8 mouse cellular contexts compared by ENCODE assay signal in genomic region chr11:119215905-119216507, GRCm38 (mm10). TPM values are rescaled to one million over a fixed set of nuclear protein-coding genes. Genes with fewer than 3 reads are reported as not detected.
DNase-seq lines count a peak whose midpoint lies in the region; ATAC-seq lines count a peak whose summit lies in the region.

No protein-coding gene starts in this region.

- no peak overlapping the region for H3K9ac ChIP-seq in embryonic facial prominence, embryonic 13.5 days
- H3K9ac ChIP-seq in heart, embryonic 15.5 days = peak overlapping the region; percentile 40; the same call in 1 of the 2 replicates
- peak overlapping the region; percentile 54 for H3K9ac ChIP-seq in kidney, embryonic 16.5 days (replicated peaks; ENCODE audit: low read length)

- peaks cover 7% of the 10 kb centered on the region for H3K36me3 ChIP-seq in embryonic facial prominence, embryonic 13.5 days
- H3K36me3 ChIP-seq in heart, embryonic 15.5 days = no peaks in the 10 kb centered on the region
- no peaks in the 10 kb centered on the region for H3K36me3 ChIP-seq in kidney, embryonic 16.5 days (ENCODE audit: insufficient read depth, low read length)

- ATAC-seq in embryonic facial prominence, embryonic 13.5 days (ENCODE audit: insufficient number of reproducible peaks, insufficient read depth, low FRiP score, low TSS enrichment, low read depth) = no peak
- peak; percentile 8; the same call in 1 of the 2 replicates for ATAC-seq in heart, embryonic 15.5 days (replicated peaks; ENCODE audit: insufficient number of reproducible peaks, insufficient read depth, low FRiP score, low read depth)
- ATAC-seq in kidney, embryonic 16.5 days (ENCODE audit: low FRiP score, low TSS enrichment) = peak; percentile 52

- peak; percentile 53 for DNase-seq in retina, embryonic 14.5 days (ENCODE audit: low spot score)
- no peak for DNase-seq in retina, postnatal 1 day
- DNase-seq in lung, postnatal 25 days (ENCODE audit: low spot score) = peak; percentile 54
- DNase-seq in frontal cortex, postnatal 14 days (ENCODE audit: low spot score in 2 of 2) = no peak
- DNase-seq in frontal cortex, postnatal 25 days (ENCODE audit: low spot score in 2 of 2) = no peak

- H3K27me3 ChIP-seq in embryonic facial prominence, embryonic 13.5 days = no peaks in the 10 kb centered on the region
- no peaks in the 10 kb centered on the region for H3K27me3 ChIP-seq in heart, embryonic 15.5 days
- no peaks in the 10 kb centered on the region for H3K27me3 ChIP-seq in kidney, embryonic 16.5 days (ENCODE audit: insufficient read depth, low read length)

- peaks cover 70% of the 10 kb centered on the region for H3K4me1 ChIP-seq in embryonic facial prominence, embryonic 13.5 days
- H3K4me1 ChIP-seq in heart, embryonic 15.5 days (replicated peaks) = peaks cover 76% of the 10 kb centered on the region
- H3K4me1 ChIP-seq in kidney, embryonic 16.5 days (ENCODE audit: insufficient read depth, low read length) = peaks cover 53% of the 10 kb centered on the region

- H3K4me3 ChIP-seq in embryonic facial prominence, embryonic 13.5 days = no peak overlapping the region
- H3K4me3 ChIP-seq in heart, embryonic 15.5 days = peak overlapping the region; percentile 30; the same call in 1 of the 2 replicates
- no peak overlapping the region; the same call in 1 of the 2 replicates for H3K4me3 ChIP-seq in kidney, embryonic 16.5 days (ENCODE audit: low read length)

- WGBS in embryonic facial prominence, embryonic 13.5 days = 43% methylated on average over 9 of the region's 9 CpGs
- WGBS in heart, embryonic 15.5 days = 30% methylated on average over 9 of the region's 9 CpGs
- 16% methylated on average over 9 of the region's 9 CpGs for WGBS in kidney, embryonic 16.5 days

- peak overlapping the region; percentile 55; the same call in 1 of the 2 replicates for H3K27ac ChIP-seq in embryonic facial prominence, embryonic 13.5 days
- H3K27ac ChIP-seq in heart, embryonic 15.5 days = peak overlapping the region; percentile 98
- H3K27ac ChIP-seq in kidney, embryonic 16.5 days (ENCODE audit: low read length) = peak overlapping the region; percentile 83

- peak overlapping the region; percentile 52; the same call in 1 of the 2 replicates for H3K4me2 ChIP-seq in embryonic facial prominence, embryonic 13.5 days
- peak overlapping the region; percentile 61 for H3K4me2 ChIP-seq in heart, embryonic 15.5 days
- H3K4me2 ChIP-seq in kidney, embryonic 16.5 days (replicated peaks; ENCODE audit: low read depth, low read length) = peak overlapping the region; percentile 49

- no peaks in the 10 kb centered on the region for H3K9me3 ChIP-seq in embryonic facial prominence, embryonic 13.5 days
- no peaks in the 10 kb centered on the region for H3K9me3 ChIP-seq in heart, embryonic 15.5 days (replicated peaks)
- no peaks in the 10 kb centered on the region for H3K9me3 ChIP-seq in kidney, embryonic 16.5 days (ENCODE audit: low read length)

RNA-seq across cellular contexts. Expression of gene Tbc1d16, which starts 12.3 kb away (rescaled TPM):
- polyA plus RNA-seq in embryonic facial prominence, embryonic 13.5 days (2015; fragmentation: Nextera tagmentation; extraction: Ambion mirVana) = 22.7 and 24.9 TPM in 2 replicates
- polyA plus RNA-seq in heart, embryonic 15.5 days (2015; fragmentation: Nextera tagmentation; extraction: Ambion mirVana) = 16.1 and 19.7 TPM in 2 replicates
- polyA plus RNA-seq in kidney, embryonic 16.5 days (2015; fragmentation: Nextera tagmentation; extraction: Ambion mirVana) = 12.3 and 16.2 TPM in 2 replicates

RNA-seq across cellular contexts. Expression of gene Ccdc40, which starts 12.4 kb away (rescaled TPM):
- 6.7 and 7.1 TPM in 2 replicates for polyA plus RNA-seq in embryonic facial prominence, embryonic 13.5 days (2015; fragmentation: Nextera tagmentation; extraction: Ambion mirVana)
- polyA plus RNA-seq in heart, embryonic 15.5 days (2015; fragmentation: Nextera tagmentation; extraction: Ambion mirVana) = 1.3 and 2.5 TPM in 2 replicates
- polyA plus RNA-seq in kidney, embryonic 16.5 days (2015; fragmentation: Nextera tagmentation; extraction: Ambion mirVana) = 5.1 and 5.5 TPM in 2 replicates

RNA-seq across cellular contexts. Expression of gene Gaa, which starts 51.7 kb away (rescaled TPM):
- 58.5 and 61.0 TPM in 2 replicates for polyA plus RNA-seq in embryonic facial prominence, embryonic 13.5 days (2015; fragmentation: Nextera tagmentation; extraction: Ambion mirVana)
- polyA plus RNA-seq in heart, embryonic 15.5 days (2015; fragmentation: Nextera tagmentation; extraction: Ambion mirVana) = 74.7 and 97.9 TPM in 2 replicates
- polyA plus RNA-seq in kidney, embryonic 16.5 days (2015; fragmentation: Nextera tagmentation; extraction: Ambion mirVana) = 80.7 and 82.6 TPM in 2 replicates

Comparison
In these comparisons a context has a peak if more than half of its experiments do, and no peak if none do; other contexts are left out.
1. DNase-seq: peak in retina, embryonic 14.5 days (single experiment) and lung, postnatal 25 days (single experiment); none in retina, postnatal 1 day (single experiment), frontal cortex, postnatal 14 days (0 of 2) and frontal cortex, postnatal 25 days (0 of 2).
2. Peak in every context shown above with its lines, with median percentiles within 50 percentile points of each other: H3K27ac ChIP-seq and H3K4me2 ChIP-seq.